Mouse (Mus musculus) frontal cortex, adult 2 months (tissue): Measurements from ENCODE around the gene Habp4. TPM values are rescaled to one million over a fixed set of nuclear protein-coding genes. Genes with fewer than 3 reads are reported as not detected.

ENCODE experiments used
- DNase-seq, 2 experiments: peaks; one replicate each; pipeline ENCODE4 v3.0.0; 2022; ENCODE audit warnings: low spot score in 1 of 2; ENCODE audit errors: extremely low spot score in 1 of 2
- polyA plus RNA-seq: library from polyadenylated mRNA; depleted of rRNA; stranded (reverse); fragments of >200 nt; gene quantifications from 2 replicates; pipeline ENCODE4 v1.2.3, GENCODE M21; 2012; rRNA removed

Habp4 gene
- polyA plus RNA-seq, 1 experiment = 186 TPM

DNA sequence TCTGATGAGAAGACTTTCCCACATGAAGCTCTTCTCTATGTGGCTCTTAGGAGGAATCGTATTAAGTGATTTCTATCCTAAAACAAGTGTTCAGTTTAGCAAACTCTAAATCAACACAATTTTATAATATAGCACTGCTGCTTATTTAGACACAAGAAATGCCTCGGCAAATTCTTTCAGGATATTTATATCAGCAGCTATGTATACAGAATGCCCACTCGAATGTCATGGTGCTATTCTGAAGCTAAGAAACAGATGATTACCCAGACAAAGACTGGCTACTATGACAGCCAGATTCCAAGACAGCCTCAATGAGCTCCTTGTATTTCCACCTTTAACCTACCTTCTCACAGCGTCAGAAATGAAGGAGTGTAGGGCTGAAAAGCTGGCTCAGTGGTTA lies 71.5 kb downstream of the Habp4 start:
- DNase-seq = no peak

DNA sequence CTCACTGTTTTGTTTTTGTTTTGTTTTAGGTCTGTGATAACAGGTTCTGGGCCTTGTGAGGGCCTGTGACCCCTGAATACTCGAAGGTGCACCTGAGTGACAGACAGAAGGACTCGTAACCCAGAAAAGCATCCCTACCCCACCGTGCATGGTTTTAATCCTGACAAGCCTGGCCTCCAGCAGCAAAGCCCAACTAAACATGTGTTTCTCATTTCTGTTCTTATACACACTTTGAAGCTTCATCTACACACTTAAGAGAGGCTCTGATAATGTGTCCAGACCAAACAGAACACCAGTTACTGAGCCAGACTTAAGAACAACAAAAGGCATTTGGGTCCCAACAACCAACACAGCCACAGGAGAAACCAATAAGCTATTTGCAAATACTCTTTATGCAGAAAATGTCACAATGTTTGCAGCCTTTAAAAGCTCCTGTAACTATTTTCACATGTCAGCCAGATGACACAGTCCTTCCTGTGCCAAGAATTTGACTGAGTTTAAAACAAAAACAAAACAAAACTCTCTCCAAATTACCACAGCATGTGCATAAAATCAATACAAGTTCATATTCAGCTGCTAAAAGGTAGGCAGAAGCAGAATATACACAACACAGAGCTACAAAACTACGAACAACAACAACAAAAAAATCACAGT lies 73.6 kb downstream of the Habp4 start:
- no peak for DNase-seq

DNA sequence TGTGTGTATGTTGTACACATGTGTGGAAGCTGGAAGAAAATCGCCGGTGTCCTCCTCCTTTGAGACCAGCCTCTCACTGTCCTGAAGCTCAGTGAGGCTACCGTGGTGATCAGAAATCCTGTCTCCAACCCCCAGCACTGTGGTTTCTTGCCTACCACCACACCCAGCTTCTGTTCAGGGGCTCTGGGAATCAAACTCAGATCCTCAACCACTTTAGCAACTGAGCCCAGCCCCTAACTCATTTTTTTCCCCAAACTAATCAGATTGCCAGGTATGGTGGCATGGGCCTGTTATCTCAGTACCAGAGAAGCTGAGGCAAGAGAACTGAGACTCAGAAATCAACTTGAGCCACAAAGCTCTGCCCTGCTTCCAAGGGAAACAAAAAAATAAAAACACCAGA lies 74.2 kb downstream of the Habp4 start:
- no peak for DNase-seq

Other genes starting within 250 kb of the Habp4 start
- gene Hsd17b3, start 72.6 kb upstream of the Habp4 start, polyA plus RNA-seq = not detected in 2 replicates
- 1.3 and 1.6 TPM in 2 replicates for gene Slc35d2, start 32.5 kb upstream of the Habp4 start, polyA plus RNA-seq
- 21.1 and 21.3 TPM in 2 replicates for gene Zfp367, start 8.6 kb upstream of the Habp4 start, polyA plus RNA-seq
- gene Cdc14b, start 113.5 kb downstream of the Habp4 start, polyA plus RNA-seq = 10.6 and 11.8 TPM in 2 replicates
- 14.7 and 17.3 TPM in 2 replicates for gene Aaed1, start 150.9 kb downstream of the Habp4 start, polyA plus RNA-seq
- gene Ctsl, start 209.1 kb downstream of the Habp4 start, polyA plus RNA-seq = 141 and 143 TPM in 2 replicates